Mouse (Mus musculus): Measurements from ENCODE around the gene Nfia.

Nfia gene

DNA sequence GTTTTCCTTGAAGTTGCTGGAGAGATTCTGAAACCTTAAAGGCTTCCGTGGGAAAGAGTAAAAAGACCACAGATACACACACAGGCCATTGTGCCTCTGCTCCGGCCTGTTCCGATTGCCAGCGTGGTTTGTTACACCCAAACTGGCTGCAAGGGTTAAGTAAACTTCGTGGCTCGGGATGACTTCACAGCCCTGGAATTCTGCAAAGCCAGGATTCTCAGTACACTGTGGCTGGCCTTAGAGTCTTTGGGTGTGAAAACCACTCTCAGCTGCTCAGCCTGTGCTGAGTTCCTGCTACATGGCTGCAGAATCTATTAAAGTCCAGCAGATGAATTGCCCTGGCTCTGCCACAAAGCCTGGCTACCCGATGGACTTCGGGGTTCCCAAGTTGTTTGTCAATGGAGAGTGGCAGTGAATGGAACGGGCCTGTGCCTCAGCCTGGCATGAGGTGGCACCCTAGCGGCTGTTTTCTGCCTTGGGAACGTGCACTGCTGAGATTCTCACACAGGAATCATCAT is 231.6 kb downstream of the Nfia start:
- DNase-seq (ENCODE audit: low spot score), result peak; percentile 85

DNA sequence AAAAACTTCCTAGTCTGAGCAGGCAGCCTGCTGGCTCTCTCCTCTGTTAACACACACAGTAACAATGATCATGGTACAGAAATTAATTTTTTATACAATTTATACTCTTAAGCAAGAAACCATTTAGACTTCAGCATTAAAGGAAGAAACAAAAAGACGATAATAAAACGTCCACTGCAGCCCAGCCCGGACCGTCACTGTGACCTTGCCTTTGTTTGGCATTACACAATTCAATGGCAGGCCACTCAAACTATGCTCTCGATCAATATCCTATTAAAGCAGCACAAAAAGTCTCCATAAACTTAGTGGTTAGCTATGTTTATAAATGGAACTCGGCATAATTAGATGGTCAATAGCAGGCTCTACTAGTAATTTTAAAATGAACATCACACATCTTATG is 232.5 kb downstream of the Nfia start:
- no peak for DNase-seq (ENCODE audit: low spot score)

DNA sequence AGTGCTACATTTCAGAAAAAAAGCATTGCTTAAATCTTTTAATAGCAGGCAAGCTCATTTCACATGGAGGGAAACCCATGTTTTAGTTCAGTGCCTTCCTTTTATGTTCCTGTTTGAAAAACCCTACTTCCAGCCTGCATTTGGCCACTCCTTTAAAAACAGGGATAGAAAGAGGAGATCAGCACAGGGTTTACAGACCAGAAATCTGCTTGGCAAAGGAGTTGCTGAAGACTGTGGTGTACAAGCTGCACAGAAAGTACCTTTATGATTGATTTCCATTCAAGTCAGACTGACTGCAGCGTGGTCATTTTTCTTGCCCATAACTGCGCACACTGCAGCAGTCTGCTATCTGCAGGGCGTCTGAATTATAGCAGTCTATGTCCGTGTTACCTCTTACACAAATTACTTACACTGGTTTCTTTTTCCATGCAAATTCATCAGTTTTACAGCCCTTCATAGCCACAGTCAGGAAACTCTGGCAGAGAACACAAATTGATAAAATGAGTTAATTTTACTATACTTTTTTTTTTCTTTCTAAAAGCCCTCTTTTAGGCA is 236.4 kb downstream of the Nfia start:
- DNase-seq (ENCODE audit: low spot score), result no peak

DNA sequence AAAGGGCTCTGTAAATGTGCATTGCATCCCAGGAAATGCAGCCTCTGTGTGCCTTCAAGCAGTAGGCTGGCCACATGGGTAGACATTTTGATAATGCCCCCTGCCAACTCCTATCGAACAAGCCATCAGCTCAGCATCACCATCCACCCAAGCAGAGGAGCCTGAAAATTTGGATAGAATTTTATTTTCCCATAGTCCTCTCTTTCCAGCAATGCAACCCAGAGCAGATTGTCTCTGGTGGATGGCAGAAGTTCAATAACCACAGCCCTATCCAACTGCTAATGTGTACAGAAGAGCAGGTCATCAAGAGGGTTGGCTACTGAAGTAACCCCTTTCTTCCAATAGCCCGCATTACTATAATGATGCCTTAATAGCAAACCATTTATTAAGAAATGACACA is 237.4 kb downstream of the Nfia start:
- no peak for DNase-seq (ENCODE audit: low spot score)

DNA sequence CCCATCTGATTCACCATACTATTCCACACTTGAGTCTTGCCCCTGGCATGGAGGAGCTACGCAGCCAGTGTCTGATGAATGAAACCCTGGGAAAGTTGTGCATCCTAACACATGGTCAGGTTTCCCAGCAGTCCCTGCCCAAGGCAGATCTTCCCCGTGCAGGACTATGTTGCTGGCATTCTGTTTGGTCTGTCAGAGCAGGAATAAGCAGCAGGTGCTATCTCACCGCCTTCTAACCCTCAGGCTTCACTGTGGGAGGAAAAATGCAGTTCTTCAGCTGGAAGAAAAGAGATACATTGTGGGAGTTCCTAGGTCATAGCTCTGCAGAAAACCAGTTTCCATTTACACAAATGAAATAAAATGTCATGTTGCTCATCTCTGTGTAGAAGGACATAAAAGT is 247.3 kb downstream of the Nfia start:
- no peak for DNase-seq (ENCODE audit: low spot score)

DNA sequence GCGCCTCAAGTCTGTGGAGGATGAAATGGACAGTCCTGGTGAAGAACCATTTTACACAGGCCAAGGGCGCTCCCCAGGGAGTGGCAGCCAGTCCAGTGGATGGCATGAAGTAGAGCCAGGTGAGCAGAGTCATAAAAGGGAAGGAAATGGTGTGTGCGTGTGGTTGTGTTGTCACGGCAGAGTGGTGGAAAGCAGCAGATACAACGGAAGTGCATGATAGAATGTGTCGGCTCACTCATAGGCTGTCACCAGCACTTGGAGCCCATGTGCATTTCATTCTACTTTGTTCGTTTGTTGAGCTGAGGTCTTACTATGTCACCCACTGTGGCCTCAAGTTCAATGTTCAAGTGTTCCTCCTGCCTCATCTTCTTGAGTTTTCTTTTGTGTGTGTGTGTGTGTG is 248.3 kb downstream of the Nfia start:
- no peak for DNase-seq (ENCODE audit: low spot score)

DNA sequence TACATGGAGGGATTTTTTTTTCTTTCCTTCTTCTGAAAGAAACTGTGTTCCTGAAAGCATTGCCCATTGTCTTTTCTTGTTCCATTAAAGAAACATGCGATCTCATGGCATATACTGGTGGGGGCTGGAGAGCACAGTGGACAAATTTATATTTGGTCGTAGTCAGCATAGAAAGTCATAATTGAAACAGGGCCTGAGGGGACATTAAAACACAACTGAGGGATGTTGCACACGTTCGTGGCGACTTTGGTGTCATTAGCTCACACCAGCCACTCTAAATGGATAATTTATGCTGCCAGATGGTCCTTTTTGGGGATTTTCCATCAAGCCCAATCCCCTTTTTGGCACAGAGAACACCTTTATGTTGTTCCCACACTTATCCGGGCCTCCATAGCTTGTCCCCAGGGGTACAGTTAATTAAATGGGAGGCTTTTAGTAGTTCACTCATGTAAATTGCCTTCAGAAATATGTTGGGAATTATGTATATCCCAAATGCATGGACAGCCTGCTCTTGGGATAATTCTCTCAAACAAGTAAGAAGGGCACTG is 250.8 kb downstream of the Nfia start:
- no peak for DNase-seq (ENCODE audit: low spot score)

DNA sequence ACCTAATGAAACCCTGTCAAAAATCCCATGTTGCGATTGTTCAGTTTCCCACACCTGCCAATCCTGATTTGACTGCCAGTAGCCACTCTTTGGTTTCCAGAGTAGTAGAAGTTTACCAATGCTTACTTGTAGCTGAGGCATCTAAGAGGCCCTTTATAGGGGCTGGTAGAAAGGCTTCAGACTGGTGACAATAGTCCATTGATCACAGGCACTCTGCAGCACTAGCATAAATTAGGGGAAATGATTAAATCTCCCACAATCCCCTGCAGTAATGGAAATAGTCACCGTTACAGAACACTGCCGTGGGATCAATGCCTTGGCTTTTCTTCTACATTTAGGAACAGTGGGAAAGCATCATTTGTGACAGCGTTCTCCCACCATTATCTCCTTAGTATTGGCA is 254.9 kb downstream of the Nfia start:
- no peak for DNase-seq (ENCODE audit: low spot score)

DNA sequence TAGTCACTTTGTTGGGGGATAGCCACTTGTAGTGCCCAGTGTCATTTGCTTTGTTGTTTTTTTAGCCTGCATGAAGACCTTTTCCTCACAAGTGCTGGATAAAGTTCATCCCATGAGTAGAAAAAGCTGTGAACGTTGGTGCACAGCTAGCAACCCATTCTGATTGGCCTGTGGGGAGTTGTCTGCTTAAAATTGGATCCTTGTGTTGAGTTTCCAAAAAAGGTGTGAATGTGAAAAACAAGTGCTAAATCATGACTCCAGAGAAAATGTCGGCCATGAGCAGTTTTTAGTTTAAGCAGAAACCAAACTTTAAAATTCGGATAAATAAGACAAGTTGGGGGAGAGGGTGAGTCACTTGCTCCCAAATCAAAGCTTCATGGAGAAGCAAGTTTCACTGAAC is 259.3 kb downstream of the Nfia start:
- no peak for DNase-seq (ENCODE audit: low spot score)

DNA sequence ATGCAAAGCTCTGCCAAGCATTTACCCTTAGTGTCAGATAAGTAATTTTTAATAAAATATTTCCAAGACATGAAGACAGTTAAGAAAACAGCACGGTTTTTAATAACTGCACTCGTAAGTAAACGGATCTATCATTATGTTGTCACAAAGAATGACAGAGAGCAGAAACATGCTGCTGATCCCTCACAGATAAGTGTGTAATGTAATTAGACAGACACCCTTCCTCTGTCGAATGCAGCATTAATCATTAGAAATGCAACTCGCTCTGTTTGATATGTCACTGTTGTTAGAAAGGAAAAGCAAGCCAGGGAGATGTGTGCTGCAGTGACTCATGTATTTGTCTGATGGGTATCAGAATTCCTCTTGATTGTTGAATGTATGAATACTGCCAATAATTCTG is 259.8 kb downstream of the Nfia start:
- no peak for DNase-seq (ENCODE audit: low spot score)

DNA sequence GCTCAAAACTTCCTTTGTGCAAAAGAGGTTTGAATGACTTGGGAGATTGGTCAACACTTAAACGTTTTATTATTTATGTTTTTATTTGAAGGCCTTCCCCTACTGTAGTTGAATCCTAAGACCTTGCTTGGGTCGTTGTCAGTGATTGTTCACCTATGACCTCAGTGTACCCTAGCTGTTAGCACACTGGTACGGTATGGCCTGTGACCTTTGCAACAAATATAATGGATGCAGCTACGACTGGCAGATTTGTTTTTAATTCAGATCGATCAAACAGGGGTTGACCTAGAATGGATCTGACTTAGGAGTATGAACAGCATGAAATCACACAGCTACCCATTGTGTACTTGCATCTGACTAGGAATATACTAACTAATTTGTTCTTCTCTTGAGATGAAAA is 266.6 kb downstream of the Nfia start:
- DNase-seq (ENCODE audit: low spot score), result no peak

DNA sequence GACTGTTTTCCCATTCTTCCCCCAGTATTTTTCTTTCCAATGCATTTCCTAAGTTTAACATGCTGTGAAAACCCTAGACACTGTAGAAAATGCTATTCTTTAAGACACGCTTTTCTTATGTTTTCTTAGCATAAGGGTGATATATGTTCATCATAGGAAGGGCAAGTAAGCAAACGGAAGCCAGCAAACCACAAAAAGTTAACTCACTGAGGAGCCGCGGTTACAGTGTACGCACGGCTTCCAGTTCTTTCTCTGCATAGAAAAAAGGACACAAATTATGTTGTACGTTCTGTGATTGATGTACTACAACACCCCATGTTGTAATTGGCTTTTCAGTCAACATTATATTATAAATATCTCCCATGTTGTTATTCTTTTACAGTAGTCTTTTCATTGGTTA is 267.6 kb downstream of the Nfia start:
- no peak for DNase-seq (ENCODE audit: low spot score)

DNA sequence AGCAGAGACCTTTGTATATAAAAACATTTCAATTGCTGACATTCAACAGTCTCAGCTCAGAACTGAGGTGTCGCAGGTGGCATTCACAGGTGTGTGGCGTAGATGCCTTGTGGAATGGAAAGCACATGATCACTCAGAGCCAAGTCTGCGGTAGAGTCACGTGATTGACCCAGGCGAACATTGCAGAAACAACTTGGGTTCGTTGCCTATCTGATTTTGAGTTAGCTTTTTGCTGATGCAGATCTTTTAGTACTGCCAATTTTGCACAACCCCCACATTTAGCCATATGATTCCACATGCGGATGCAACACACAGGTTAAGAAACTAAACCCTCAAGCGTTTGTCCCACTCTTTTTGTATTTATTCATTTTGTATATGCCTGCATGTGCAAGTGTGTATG is 272.1 kb downstream of the Nfia start:
- DNase-seq (ENCODE audit: low spot score), result no peak

DNA sequence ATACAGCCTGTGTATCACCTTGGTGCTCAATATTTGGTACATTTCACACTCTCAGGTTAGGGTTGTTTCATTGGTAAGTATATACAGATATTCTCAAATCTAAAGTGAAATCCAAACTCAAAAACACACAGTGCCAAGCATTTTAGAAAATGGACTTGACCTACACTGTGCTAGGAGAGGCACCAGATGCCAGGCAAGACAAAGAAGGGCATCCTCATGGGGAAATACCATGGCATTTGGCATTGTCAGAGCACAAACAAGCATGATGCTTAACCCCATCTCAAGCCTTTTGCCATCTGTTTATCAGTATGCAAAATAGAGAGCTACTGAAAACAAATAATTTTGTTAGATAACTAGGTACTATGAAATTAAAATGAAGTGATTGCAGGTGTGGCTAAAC is 274.8 kb downstream of the Nfia start:
- no peak for DNase-seq (ENCODE audit: low spot score)

DNA sequence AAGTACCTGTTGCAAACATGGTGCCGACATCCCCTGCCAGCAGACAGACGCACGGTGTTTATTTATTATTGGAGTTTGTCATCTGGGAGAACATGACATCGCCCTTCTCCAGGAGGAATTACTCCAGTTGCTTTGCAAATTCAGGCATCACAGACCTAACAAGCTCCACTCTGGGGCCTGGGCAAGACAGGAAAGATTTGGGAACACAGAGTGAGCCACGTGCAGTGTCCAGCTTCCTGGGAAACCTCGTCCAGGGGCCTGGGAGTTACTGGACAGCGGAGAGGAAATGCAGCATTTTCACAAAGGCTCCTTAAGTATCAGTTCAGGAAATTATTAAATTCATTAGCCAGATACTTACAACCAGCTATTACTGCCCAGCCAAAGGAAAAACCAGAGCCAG is 277.1 kb downstream of the Nfia start:
- no peak for DNase-seq (ENCODE audit: low spot score)

DNA sequence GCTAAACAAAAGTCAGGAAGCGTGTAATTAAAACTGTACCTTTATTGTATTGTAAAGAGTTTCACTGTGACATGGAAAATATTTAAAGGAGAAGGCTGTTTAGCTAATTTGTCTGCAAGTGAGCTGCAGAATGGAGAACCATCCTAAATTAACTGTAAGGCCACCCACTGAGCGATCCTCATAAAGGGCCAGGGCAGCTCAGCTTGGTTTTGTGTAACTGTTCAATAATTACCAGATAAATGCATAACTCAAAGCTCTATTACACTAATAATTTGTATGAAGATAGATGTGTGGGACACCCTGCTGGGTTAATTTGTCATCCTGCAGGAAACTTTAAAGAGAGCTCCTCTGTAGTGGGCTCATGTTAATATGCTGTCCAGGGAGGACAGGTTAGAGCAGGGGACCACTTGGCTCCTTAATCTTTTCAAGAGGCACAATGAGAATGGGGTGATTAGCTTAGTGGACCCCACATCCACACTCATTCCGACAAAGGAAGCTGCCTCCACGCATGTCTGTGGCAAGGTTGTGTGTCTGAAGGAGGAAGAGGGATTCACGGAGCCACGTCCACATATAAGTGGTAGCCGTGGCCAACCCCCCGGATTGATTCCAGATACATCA is 277.6 kb downstream of the Nfia start:
- no peak for DNase-seq (ENCODE audit: low spot score)

DNA sequence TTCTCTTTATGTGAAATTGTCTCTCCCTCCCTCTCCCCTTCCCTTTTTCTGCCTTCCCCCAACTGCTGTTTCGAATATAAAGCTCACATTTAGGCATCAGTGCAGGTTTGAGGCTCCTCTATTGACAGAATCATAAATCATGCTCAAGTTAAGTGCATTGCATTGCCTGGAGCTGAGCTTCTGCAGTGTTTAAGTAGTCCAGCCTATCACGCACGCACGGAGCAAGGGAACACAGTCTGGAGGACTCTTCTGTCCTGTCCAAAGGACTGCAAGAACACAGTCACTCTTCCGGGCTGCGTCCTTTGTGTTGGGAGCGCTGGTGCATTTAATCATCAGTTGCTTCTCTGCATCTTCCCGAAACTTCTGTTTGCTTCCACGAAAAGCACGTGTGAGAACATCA is 278.2 kb downstream of the Nfia start:
- no peak for DNase-seq (ENCODE audit: low spot score)

DNA sequence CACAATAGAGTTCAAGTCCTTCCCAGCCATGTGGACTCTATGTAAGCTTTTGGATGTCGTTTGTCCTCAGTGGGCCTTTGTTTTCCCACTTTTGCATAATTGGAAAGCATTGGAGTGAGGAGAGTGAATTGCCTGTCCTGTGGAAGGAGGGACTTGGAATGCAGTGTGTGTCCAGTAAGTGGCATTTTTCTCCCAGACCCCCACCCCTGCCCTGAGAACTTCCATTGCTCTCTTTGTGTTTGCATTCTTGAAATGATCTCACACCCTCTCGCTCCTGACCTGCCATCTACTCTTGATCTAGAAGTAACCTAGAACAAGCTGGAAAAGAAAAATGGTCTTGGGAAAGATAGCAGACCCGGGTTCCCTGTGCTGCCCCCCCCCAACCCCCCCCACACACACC is 278.8 kb downstream of the Nfia start:
- no peak for DNase-seq (ENCODE audit: low spot score)

DNA sequence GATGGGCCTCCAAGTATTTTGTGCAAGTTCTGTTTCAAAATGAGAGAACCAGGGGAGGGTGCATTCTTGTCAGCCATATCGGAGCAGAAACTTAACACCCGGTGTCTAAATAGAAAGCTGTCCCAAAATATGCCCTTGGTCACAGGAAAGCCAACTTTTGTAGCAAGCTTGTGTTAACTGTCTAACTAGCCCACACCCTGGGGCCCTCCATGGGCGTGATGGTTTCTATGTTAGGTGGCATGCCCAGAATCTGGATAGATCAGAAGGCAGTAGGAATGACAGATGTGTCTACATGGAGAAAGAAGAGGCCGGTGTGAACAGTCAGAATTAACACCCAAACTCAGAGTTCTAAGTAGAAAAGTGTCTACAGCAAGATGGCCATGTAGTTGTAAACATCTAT is 282.5 kb downstream of the Nfia start:
- DNase-seq (ENCODE audit: low spot score), result no peak

DNA sequence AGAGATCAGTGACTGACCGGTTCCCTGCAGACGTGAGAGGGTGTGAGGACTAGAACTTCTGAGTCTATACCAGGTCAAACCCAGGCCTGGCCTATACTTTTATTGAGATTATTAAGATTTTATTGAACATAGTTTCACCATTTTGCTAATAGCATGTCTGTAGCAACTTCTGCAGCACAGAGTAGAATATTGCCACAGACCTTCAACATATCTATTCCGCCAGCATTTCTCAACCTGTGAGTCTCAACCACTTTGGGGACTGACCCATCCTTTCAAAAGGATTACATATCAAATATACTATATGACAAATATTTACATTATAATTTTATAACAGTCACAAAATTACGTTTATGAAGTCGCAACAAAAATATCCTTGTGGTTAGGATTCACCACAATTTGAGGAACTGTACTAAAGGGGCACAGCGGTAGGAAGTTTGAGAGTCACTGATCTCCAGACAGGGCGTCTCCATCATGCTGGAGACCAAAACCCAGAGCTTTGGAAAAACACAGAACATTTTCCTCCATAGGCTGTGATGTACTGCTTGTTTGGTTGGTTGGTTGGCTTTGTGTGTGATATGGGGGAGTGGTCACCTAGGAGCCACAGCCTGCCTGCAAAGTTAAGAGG is 284.0 kb downstream of the Nfia start:
- no peak for DNase-seq (ENCODE audit: low spot score)

DNA sequence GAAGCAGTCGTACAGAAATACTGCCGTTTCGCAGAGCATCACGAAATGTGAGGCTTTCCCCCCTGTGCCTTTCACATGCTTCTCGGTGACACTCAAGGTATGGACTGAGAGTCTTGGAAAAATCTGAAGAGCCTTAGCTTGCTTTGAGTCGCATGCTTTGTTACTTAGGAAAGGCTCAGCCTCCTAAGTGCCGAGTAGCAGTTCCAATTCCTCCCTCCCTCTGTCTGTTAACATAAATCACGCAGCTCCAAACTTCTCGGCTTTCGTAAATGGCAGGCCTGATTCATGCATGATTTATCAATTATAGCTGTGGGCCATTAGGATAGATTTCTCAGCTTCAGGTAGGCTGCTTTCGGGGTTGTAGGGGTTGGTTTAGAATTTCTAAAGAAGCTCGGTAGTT is 284.7 kb downstream of the Nfia start:
- DNase-seq (ENCODE audit: low spot score), result no peak

DNA sequence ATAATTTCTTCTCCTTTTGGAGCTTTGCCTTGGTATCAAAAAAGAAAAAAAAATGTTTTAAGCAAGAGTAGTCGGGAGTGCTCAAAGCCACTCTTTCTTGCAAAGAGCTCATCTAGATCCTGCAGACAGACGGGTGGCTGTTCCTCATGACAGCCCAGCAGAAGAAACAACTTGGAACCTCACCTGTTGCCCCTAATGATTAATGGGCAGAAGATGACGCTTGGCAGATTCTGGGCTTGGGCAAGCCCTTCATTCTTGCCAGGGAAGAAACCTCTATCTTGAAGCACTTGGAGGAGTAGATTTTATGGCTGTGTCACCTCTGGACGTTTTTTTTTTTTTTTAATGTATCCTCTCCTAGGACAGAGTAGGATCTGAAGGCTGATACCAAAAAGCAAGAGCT is 285.2 kb downstream of the Nfia start:
- no peak for DNase-seq (ENCODE audit: low spot score)

DNA sequence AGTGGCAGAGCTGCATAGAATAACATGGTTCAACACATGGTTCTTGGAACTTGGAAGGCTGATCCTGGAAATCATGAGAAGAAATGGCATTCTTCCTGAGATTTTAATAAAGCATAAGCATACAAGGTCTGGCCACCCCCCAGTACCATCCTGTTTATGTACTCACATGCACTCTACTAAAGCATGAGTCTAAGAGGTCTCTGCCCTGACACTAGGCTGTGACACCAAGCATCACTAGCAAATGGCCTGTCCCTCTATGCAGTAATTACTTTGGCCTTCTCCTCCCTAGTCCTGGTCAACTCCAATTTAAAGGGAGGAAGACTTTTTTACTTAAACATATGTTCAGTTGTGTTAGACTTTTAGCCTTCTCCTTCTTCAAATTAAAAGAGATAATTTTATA is 285.6 kb downstream of the Nfia start:
- no peak for DNase-seq (ENCODE audit: low spot score)

DNA sequence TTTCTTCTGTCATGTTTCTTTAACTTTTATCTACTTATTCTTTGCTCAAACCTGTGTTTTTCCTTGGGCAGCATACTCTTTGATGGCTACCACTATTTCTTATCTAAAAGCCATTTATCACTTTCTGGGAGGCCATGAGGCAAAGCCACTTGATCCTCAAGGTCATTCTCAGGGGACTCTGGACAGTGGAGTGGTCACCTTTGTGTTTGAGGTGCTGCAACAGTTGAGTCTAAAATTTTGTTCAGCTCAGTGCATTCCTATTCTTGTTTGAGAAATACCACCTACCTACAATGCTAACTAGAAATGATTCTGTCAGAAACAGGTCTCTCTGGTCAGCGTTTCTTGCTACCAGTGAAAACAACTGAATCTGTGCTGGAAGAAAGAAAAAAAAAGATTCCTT is 288.1 kb downstream of the Nfia start:
- DNase-seq (ENCODE audit: low spot score), result no peak
